Mouse (Mus musculus) left cerebral cortex, postnatal 25 days (tissue): ENCODE data around the gene Slc35b1. TPM values are rescaled to one million over a fixed set of nuclear protein-coding genes. Genes with fewer than 3 reads are reported as not detected.
A peak's percentile ranks its signal among the peaks of the same experiment; 100 is the strongest.

Source experiments
- DNase-seq, 2 experiments: peaks; one replicate each; pipeline ENCODE4 v3.0.0; 2022; ENCODE audit warnings: low spot score in 2 of 2, mixed read lengths in 1 of 2
- intact Hi-C: fragments of 180-260 bp; cut with DNase I; formaldehyde crosslinking; loops from one replicate; pipeline ENCODE4 v1.15.1; 2025
- total RNA-seq, 2 experiments: library from RNA; stranded (reverse); gene quantifications; 2 replicates each; pipeline ENCODE4 v1.2.3; 2021

Gene Slc35b1
- total RNA-seq, 2 experiments from 2014 or later, result 65.6 to 66.0 TPM

GRCm38 (mm10) chr11:95358263-95358662 is 26.2 kb upstream of the Slc35b1 start:
- no peak for DNase-seq
- intact Hi-C loops, result no loop called here

- no peak for DNase-seq
- intact Hi-C loops, result no loop called here
These were observed 20.1 kb upstream of the Slc35b1 start for GRCm38 (mm10) chr11:95364388-95364787.

GRCm38 (mm10) chr11:95365596-95365995 is 18.9 kb upstream of the Slc35b1 start:
- peak; percentile 49 to 73 for DNase-seq
- intact Hi-C loops, result no loop called here

- DNase-seq, result no peak
- intact Hi-C loops, result no loop called here
These were observed 18.1 kb upstream of the Slc35b1 start for GRCm38 (mm10) chr11:95366280-95366897.

- DNase-seq, result no peak
- intact Hi-C loops, result no loop called here
These were observed 17.3 kb upstream of the Slc35b1 start for GRCm38 (mm10) chr11:95367011-95367735.

GRCm38 (mm10) chr11:95368231-95368823 is 16.2 kb upstream of the Slc35b1 start:
- intact Hi-C loops, result no loop called here
- DNase-seq, result no peak

GRCm38 (mm10) chr11:95368871-95369270 is 15.6 kb upstream of the Slc35b1 start:
- no peak for DNase-seq
- intact Hi-C loops, result no loop called here

GRCm38 (mm10) chr11:95369964-95370890 is 14.3 kb upstream of the Slc35b1 start:
- intact Hi-C loops, result loop anchor here (10.0 kb wide), 1 partner anchor 255 kb away; no protein-coding TSS in a partner anchor
- peak; percentile 16 to 35 for DNase-seq

GRCm38 (mm10) chr11:95371182-95371581 is 13.3 kb upstream of the Slc35b1 start:
- intact Hi-C loops, result loop anchor here (10.0 kb wide), 1 partner anchor 256 kb away; no protein-coding TSS in a partner anchor
- no peak for DNase-seq

GRCm38 (mm10) chr11:95378926-95379325 is 5.6 kb upstream of the Slc35b1 start:
- DNase-seq, result no peak
- intact Hi-C loops, result loop anchor here (10.0 kb wide), 1 partner anchor 264 kb away; no protein-coding TSS in a partner anchor

- intact Hi-C loops, result loop anchor here (10.0 kb wide), 1 partner anchor 265 kb away; no protein-coding TSS in a partner anchor
- no peak for DNase-seq
These were observed 4.9 kb upstream of the Slc35b1 start for GRCm38 (mm10) chr11:95379552-95379951.

- intact Hi-C loops, result loop anchor here (5.0 to 10.0 kb wide), 2 partner anchors 123 to 274 kb away; no protein-coding TSS in a partner anchor
These were observed 3.8 kb upstream of the Slc35b1 start for GRCm38 (mm10) chr11:95380711-95381110.

GRCm38 (mm10) chr11:95381146-95381545 is 3.3 kb upstream of the Slc35b1 start:
- intact Hi-C loops, result loop anchor here (5.0 to 10.0 kb wide), 2 partner anchors 124 to 274 kb away; no protein-coding TSS in a partner anchor
- DNase-seq, result no peak

More at GRCm38 (mm10) chr11:95380711-95381110, 3.8 kb upstream of the Slc35b1 start:
- DNase-seq, result no peak

GRCm38 (mm10) chr11:95383331-95383986 is 1.0 kb upstream of the Slc35b1 start:
- DNase-seq, result no peak
- intact Hi-C loops, result loop anchor here (5.0 to 10.0 kb wide), 2 partner anchors 126 to 271 kb away; no protein-coding TSS in a partner anchor

GRCm38 (mm10) chr11:95384004-95384318 is 531 bp upstream of the Slc35b1 start:
- intact Hi-C loops, result loop anchor here (1.0 to 10.0 kb wide), 4 partner anchors 73 to 271 kb away; partner anchors contain the start of gene Kat7
- DNase-seq, result no peak

- intact Hi-C loops, result loop anchor here (1.0 to 10.0 kb wide), 4 partner anchors 74 to 270 kb away; partner anchors contain the start of gene Kat7
These were observed 455 bp downstream of the Slc35b1 start for GRCm38 (mm10) chr11:95384973-95385320.

GRCm38 (mm10) chr11:95387354-95387753 is 2.9 kb downstream of the Slc35b1 start:
- DNase-seq, result no peak
- intact Hi-C loops, result loop anchor here (10.0 kb wide), 1 partner anchor 267 kb away; no protein-coding TSS in a partner anchor

More at GRCm38 (mm10) chr11:95384973-95385320, 455 bp downstream of the Slc35b1 start:
- no peak for DNase-seq

GRCm38 (mm10) chr11:95389006-95389405 is 4.5 kb downstream of the Slc35b1 start:
- no peak for DNase-seq
- intact Hi-C loops, result loop anchor here (10.0 kb wide), 1 partner anchor 266 kb away; no protein-coding TSS in a partner anchor

- intact Hi-C loops, result no loop called here
These were observed 5.9 kb downstream of the Slc35b1 start for GRCm38 (mm10) chr11:95390420-95390819.

More at GRCm38 (mm10) chr11:95390420-95390819, 5.9 kb downstream of the Slc35b1 start:
- no peak for DNase-seq
